Mouse (Mus musculus): Measurements from ENCODE around the gene Plekha7.

The Plekha7 gene

GRCm38 (mm10) chr7:116184358-116185057 is 123.7 kb downstream of the Plekha7 start:
- DNase-seq = no peak

DNA sequence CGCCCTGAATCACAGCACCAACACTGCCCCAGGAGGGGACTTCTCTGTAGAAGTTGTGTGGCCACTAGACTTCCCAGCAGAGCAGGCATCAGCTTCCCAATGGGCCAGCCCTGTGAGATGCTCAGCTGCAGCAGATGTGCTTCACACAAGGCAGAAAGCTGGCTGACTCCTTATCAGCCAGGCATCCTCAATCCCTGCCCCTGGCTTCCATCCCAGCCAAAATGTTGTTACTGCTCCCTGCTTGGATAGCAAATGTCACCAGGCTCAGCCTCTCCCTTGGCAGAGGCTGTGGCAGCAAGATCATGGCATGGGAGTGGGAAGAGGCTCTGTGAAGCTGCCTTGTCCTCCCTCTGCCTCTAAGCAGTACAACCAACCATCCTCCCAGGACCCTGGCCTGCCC is 125.7 kb downstream of the Plekha7 start:
- DNase-seq = no peak

GRCm38 (mm10) chr7:116181444-116181946 is 126.7 kb downstream of the Plekha7 start:
- DNase-seq = no peak

DNA sequence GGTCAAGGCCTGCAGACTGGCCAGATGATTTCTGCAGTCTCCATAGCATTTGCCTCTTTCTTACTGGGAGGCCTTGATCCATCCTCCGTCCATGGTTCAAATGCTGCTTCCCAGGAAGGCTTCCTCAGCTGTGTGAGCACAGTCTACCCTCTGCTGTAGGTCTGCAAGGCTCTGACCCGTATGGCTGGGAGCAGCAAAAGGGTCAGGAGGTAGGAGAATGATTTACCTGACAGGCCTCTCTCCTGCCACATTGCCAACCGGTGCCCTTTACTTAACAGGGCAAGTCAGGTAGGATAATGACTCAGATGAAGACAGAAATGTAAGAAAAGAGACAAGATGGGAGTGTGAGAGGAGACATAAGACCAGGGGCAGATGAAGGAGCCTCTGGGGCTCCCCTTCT is 129.3 kb downstream of the Plekha7 start:
- DNase-seq = no peak

- peak; percentile 53 for DNase-seq
Observed at GRCm38 (mm10) chr7:116172774-116173173, 135.4 kb downstream of the Plekha7 start.

DNA sequence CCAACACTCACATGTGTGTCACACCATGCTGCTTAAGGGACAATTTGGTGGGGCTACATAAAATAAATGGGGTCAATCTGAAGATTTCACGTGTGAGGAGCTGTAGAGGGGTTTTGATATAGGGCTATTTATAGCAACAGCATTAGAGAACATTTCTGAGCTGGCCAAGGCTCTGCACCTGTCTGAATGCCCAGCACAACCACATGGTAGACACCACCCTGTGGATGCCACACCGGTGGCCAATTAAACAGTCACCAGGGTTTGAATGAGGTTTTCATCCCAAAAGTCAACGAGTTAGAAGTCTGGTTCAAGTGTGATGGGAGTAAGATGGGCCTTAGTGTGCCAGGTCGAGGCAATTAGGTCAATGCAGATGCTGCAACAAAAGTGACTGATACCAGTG is 138.8 kb downstream of the Plekha7 start:
- no peak for DNase-seq

GRCm38 (mm10) chr7:116168224-116168623 is 140.0 kb downstream of the Plekha7 start:
- no peak for DNase-seq

DNA sequence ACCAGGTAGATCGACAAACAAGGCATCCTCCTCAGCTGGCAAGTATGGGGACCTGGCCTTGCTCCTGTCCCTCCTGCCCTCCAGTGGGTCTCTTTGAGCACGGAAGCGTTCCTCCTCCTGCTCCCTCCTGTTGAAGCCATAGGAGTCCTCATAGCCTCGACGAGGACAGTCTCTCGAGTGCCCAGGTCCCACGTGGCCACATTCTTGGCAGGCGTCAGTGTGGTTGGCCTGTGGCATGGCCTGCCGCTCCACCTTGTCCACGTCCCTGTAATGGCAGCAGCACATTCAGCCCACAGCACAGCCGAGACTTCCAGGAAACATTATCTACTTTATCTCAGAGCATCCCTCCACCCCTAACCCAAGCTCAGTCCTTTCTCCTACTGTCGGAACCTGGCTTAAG is 143.9 kb downstream of the Plekha7 start:
- no peak for DNase-seq

GRCm38 (mm10) chr7:116161544-116161943 is 146.6 kb downstream of the Plekha7 start:
- DNase-seq = peak; percentile 76

DNA sequence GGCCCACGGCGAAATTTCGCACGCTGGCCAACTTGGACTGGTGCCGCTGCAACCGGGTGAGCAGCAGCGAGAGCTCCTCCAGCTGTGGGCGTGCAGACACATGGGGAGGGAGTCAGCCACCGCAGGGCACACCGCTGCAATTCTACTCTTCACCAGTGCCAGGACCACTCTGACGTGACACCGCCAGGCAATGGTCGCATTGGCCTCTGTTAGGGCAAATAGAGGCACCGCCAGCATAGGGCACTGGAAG is 151.4 kb downstream of the Plekha7 start:
- DNase-seq = peak; percentile 22

DNA sequence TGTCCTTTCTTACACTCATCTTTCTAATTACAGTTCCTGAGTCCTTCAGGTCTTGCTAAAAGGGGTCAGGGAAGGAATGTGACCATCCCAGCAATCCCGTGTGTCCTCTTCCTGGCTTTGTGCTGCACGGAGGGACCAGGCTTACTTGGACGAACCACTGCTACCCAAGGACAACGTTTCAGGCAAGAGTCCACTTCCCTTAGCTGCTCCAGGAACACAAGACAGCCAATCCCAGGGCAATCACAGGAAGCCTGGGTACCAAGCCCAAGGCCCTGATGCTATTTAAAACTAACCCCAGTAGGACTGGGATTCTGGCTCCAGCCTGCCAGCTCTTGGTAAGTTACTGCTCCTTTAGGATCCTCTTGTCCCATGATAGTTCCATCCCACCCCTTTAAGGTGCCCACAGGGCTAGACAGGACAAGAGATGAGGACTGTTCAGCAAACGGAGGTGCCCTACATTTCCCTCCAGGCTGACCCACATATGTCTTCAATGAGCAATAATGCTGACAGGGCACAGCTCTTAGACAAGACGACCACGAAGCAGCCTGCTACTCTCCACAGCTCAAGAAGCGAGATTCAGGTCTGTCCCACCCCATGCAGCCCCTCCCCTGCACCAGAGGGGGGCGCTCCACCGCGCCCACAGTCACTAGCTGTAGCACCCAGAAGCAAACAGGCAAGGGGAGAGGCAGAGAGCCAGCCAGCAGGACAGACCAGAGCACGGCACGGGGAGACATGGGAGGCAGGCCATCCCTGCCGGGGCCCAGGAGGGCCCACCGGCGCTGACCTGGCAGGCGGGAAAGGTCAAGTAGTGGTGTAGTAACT is 151.9 kb downstream of the Plekha7 start:
- peak; percentile 50 for DNase-seq

GRCm38 (mm10) chr7:116153781-116154368 is 154.3 kb downstream of the Plekha7 start:
- no peak for DNase-seq

- DNase-seq = no peak
Observed at GRCm38 (mm10) chr7:116149568-116149967, 158.6 kb downstream of the Plekha7 start.

DNA sequence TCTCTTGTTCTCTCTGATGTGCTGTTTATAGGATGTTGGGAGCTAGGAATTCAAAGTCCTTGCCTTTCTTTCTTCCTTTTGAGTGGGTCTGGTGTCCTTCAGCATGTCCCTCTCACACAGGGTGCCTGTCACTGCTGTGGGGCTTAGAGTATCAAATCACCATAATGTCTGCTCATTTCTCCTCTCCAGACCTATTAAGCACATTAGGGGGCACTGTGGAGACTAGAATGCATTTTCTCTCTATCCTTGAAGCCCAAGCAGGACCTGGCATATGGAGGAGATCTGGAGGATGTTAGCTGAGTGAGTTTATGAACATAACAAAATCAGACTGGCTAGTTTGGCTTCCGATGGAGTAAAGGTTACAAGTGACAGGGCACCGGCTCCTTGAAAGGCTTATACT is 161.1 kb downstream of the Plekha7 start:
- peak; percentile 14 for DNase-seq

- no peak for DNase-seq
Observed at GRCm38 (mm10) chr7:116145030-116145429, 163.1 kb downstream of the Plekha7 start.

DNA sequence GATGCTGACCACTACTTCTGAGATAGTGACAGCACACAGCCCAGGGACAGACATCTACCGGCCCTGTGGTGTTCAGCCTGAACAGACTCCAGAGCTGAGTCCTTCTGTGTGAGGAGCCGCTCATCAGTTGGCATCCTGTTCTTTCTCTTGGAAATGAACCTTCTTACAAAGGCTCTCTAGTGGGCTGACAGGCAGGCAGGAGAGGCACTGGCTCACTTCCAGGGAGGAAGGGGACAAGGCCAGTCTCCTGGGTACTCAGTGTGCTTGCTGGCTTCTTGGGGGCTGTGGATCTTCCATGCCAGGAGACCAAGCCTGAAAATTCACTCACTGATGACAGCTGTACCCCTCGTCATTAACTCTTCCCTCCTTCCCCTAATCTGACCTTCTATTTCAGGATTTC is 170.5 kb downstream of the Plekha7 start:
- no peak for DNase-seq

GRCm38 (mm10) chr7:116137149-116137548 is 171.0 kb downstream of the Plekha7 start:
- DNase-seq = no peak

- no peak for DNase-seq
Observed at GRCm38 (mm10) chr7:116134413-116135292, 173.5 kb downstream of the Plekha7 start.

DNA sequence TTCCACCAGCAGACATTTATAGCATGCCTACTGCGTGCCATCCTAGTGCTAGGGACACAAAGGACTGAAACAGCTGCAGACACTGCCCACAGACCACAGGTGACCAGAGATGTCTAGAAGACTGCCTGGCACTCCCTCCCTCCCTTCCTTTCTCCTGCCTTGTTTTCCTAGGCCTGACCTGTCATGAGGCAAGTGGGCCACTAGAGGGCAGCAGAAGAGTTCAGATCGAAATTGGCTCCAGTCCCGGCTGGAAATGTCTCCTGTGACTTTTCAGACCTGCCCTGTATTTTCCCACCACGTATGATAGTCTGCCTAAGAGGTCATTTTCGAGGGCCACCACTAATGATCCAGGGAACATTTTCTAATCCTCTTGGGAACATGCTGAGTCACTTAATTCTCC is 176.1 kb downstream of the Plekha7 start:
- DNase-seq = peak; percentile 89

- DNase-seq = peak; percentile 42
Observed at GRCm38 (mm10) chr7:116131390-116131789, 176.8 kb downstream of the Plekha7 start.

DNA sequence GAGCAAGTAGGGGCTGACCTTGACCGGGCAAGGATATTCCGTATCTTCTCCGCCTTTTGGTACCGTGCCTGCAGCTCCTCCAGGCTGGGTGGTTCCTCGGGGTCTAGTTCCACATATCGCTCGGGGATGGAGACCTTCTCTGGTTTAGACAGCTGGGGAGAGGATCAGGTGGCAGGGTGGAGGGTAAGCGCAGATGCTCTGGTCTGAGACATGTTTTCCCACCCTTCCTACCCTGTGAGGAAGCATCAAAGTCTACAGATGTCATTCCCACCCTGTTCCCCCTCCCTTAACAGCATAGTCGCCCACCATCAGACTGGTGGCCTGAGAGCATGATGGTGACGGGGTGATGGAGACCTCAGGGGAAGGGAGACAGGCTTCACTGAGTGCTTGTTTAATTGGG is 178.8 kb downstream of the Plekha7 start:
- no peak for DNase-seq

DNA sequence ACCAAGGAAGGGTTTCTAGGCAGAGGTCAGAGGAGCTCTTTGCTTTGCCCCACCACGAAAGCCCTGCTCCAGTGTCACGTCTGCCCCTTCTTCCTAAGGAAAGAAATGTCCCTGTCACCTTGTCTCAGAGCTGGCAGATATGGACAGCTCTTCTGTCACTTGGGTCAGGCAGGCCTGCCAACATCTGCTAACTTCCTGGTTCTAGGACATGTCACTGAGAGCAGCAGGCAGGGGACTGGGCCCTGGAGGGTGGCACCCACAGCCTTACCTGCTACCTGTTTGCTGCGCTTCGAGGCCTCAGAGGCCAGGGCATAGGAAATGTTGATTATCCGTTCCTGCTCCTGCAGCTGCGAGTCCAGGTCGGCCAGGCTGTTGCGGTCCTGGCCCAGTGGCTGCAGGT is 179.9 kb downstream of the Plekha7 start:
- no peak for DNase-seq

GRCm38 (mm10) chr7:116127052-116127451 is 181.1 kb downstream of the Plekha7 start:
- no peak for DNase-seq
